Mouse (Mus musculus): Measurements from ENCODE around the gene Slc41a2. TPM values are rescaled to one million over a fixed set of nuclear protein-coding genes. Genes with fewer than 3 reads are reported as not detected.

The Slc41a2 gene
- polyA plus RNA-seq, 1 experiment from 2014 or later = 0.27 TPM

DNA sequence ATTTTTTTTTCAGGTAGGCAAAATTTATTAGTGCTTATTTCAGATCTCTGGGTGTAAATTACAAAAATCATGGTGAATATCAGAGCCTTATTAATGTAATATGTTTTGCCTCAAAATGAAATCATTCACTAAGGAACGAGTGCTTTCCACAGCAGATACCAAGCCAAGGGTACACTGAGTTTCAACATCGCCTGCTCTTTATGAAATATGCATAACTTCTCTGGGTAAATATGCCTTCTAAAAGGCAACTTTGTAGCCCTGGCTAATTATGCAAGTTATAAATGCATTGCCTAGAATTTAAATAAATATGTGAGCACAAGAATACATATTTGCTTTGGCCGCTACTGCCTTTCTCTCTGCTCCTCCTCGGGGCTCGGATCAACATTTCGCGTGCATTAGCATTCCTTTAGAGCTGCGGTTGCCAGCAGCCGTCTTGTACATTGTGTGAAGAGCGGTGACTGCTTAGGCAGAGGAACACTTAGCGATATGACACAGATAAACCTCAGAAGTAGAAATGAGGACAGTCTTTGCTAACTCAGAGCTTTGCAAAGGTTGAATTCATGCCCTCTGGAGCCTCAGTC, 95.5 kb downstream of the Slc41a2 start:
- no peak overlapping the region for H3K4me3 ChIP-seq
- no peak for DNase-seq (ENCODE audit: low spot score)
- H3K27ac ChIP-seq (replicated peaks) = no peak overlapping the region
- peaks cover 12% of the 10 kb centered on the region for H3K4me1 ChIP-seq
- no peaks in the 10 kb centered on the region for H3K36me3 ChIP-seq (replicated peaks)
- peaks cover 51% of the 10 kb centered on the region for H3K27me3 ChIP-seq (replicated peaks; ENCODE audit: low read depth, poor library complexity, severe bottlenecking)
- WGBS = 68% methylated on average over 11 of the region's 11 CpGs
- no peaks in the 10 kb centered on the region for H3K9me3 ChIP-seq

DNA sequence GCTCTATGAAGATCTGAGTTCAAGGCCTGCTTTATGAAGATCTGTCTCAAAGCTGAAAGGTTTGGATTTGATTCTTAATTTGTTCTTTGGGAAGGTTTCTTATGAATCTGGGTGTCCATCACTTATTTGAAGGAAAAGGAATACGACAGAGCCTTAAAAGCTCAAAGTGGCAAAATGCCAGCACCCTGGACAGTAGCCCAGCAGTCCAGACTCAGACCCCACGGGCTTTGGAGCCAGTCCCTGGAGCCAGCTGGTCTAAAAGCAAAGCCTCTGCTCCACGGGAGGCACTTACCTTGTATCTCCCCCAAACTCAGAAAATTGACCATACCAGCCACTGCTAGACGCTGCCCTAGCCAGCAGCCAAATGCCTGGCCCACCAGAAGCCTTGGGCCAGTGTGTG, 103.3 kb downstream of the Slc41a2 start:
- DNase-seq (ENCODE audit: low spot score) = no peak
- WGBS = 64% methylated on average over 4 of the region's 4 CpGs
- peaks cover 9% of the 10 kb centered on the region; the same call in 1 of the 2 replicates for H3K27me3 ChIP-seq (replicated peaks; ENCODE audit: low read depth, poor library complexity, severe bottlenecking)
- no peak overlapping the region for H3K4me3 ChIP-seq
- H3K4me1 ChIP-seq = peaks cover 8% of the 10 kb centered on the region
- no peak overlapping the region for H3K27ac ChIP-seq (replicated peaks)
- no peaks in the 10 kb centered on the region for H3K36me3 ChIP-seq (replicated peaks)
- H3K9me3 ChIP-seq = no peaks in the 10 kb centered on the region

DNA sequence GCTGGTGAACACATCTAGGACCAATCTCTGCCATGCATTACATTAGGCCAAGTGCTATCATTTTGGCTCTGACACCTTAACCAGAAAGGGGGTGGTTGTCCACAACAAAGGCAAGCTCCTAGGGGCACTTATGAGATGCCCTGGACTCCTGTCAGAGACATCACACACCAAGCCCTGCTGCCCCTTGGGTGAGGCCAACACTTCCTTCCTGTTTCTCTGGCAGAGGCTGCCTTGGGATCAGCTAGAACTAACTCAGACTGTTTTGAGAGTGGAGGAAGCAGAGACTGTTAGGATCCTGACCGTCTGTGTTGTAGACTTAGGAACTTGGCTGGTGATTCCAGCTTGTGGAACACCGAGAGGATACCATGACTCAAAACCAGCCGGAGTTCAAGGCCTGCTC, 103.7 kb downstream of the Slc41a2 start:
- 90% methylated on average over 3 of the region's 3 CpGs for WGBS
- H3K27me3 ChIP-seq (replicated peaks; ENCODE audit: low read depth, poor library complexity, severe bottlenecking) = peaks cover 4% of the 10 kb centered on the region; the same call in 1 of the 2 replicates
- no peaks in the 10 kb centered on the region for H3K36me3 ChIP-seq (replicated peaks)
- H3K9me3 ChIP-seq = no peaks in the 10 kb centered on the region
- peaks cover 8% of the 10 kb centered on the region for H3K4me1 ChIP-seq
- no peak overlapping the region for H3K27ac ChIP-seq (replicated peaks)
- no peak for DNase-seq (ENCODE audit: low spot score)
- H3K4me3 ChIP-seq = no peak overlapping the region

DNA sequence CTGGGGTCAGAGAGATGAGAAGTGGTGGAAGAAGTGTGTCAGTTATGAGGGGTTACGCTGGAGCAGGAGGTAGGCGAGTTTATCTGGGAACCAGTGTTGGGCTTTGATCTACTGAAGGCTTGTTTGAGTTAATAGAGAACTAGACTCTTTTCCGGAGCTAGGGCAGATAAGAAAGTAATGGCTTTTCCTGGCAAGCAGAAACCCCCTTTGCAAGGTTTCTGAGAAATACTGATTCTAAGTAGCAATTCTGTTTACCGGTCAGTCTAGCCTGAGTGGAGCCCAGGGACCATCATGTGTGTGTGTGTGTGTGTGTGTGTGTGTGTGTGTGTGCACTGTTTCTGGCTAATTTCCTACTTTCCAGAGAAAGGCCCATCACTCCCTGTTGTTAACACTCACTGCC, 109.1 kb downstream of the Slc41a2 start:
- WGBS = 92% methylated on average over 4 of the region's 4 CpGs
- Histone ChIP-seq H3K27me3 (replicated peaks; ENCODE audit: low read depth, poor library complexity, severe bottlenecking) (no peaks in the 10 kb centered on the region), H3K9me3 (no peaks in the 10 kb centered on the region), H3K4me1 (no peaks in the 10 kb centered on the region), H3K4me3 (no peak overlapping the region), H3K27ac (replicated peaks) (no peak overlapping the region), H3K36me3 (replicated peaks) (no peaks in the 10 kb centered on the region)
- DNase-seq (ENCODE audit: low spot score) = no peak

DNA sequence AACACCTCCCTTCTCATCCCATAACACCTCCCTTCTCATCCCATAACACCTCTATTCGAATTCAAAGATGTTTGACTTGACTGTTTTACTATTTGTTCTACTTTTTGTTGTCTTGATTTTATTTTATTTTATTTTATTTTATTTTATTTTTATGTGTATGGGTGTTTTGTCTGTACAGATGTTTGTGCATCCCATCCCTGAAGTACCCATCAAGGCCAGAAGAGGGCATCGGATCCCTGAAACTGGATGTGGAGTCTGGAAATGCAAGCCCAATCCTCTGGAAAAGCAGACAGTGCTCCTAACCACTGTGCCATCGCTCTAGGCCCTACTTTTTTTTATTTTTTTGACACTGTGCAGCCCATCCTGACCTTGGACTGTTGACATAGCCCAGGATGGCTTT, 112.7 kb downstream of the Slc41a2 start:
- WGBS = 36% methylated on average over 3 of the region's 3 CpGs
- Histone ChIP-seq H3K27me3 (replicated peaks; ENCODE audit: low read depth, poor library complexity, severe bottlenecking) (no peaks in the 10 kb centered on the region), H3K4me1 (no peaks in the 10 kb centered on the region), H3K9me3 (no peaks in the 10 kb centered on the region), H3K27ac (replicated peaks) (no peak overlapping the region), H3K4me3 (no peak overlapping the region), H3K36me3 (replicated peaks) (no peaks in the 10 kb centered on the region)
- DNase-seq (ENCODE audit: low spot score) = peak; percentile 64

DNA sequence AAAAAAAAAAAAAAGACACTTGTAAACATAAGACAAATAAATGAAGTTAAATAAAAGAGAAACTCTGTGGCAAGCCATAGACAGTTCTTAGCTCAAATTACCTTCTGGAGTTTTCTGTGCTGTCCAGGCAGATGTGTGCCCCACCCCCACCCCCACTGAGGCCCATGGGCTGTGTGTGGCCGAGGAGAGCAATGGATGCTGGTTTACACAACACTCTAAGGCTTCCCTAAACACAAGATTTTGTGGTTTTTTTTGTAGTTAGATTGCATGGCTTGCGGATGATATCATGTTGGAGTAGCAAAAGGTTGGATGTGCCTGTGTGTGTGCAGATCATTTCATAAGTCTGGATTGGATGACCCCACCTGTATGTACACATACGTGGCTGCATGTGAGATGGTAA, 116.8 kb downstream of the Slc41a2 start:
- no peak for DNase-seq (ENCODE audit: low spot score)
- Histone ChIP-seq H3K4me1 (peaks cover 3% of the 10 kb centered on the region; the same call in 1 of the 2 replicates), H3K27me3 (replicated peaks; ENCODE audit: low read depth, poor library complexity, severe bottlenecking) (no peaks in the 10 kb centered on the region; the same call in 1 of the 2 replicates), H3K4me3 (no peak overlapping the region), H3K9me3 (no peaks in the 10 kb centered on the region), H3K27ac (replicated peaks) (no peak overlapping the region), H3K36me3 (replicated peaks) (no peaks in the 10 kb centered on the region)
- 86% methylated on average over 3 of the region's 3 CpGs for WGBS

DNA sequence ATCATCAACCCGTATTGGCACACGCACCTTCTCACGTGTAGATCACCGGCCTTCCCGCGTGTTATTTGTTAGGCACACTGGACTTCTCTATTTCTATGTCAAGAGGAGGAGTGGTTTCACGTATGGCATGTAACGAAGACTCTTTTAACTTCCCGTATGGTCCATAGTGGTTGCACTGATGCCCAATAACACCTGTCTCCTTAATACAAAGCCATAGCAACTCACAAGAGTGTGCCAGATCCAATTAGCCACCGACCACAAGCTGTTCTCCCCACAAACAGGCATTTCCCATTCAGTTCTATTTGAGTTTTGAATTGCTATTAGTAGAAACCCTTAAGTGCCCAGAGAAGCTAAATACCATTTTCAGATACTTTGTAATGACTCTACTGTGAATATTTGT, 117.5 kb downstream of the Slc41a2 start:
- Histone ChIP-seq H3K27me3 (replicated peaks; ENCODE audit: low read depth, poor library complexity, severe bottlenecking) (no peaks in the 10 kb centered on the region; the same call in 1 of the 2 replicates), H3K36me3 (replicated peaks) (no peaks in the 10 kb centered on the region), H3K27ac (replicated peaks) (no peak overlapping the region), H3K9me3 (no peaks in the 10 kb centered on the region), H3K4me3 (no peak overlapping the region), H3K4me1 (peaks cover 3% of the 10 kb centered on the region; the same call in 1 of the 2 replicates)
- DNase-seq (ENCODE audit: low spot score) = no peak
- WGBS = 88% methylated on average over 10 of the region's 10 CpGs

DNA sequence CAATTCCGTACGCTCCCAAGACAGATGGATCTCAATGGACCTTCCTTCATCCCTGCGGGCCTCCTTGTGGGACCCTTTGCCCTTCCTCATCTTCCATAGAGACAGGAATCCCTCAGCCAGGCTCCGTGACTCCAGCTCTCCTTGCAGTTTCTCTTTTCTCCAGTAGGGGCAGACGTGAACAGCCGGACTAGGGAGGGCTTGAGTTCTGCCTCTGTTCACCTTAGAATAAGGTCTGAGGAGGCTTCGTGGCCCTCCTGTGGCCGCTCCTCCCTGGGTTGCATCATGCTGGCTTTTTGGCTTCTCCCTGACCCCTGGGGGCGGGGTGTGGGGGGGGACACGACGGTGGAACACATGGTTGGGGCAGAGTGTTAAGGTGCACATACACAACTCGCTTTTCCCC, 118.0 kb downstream of the Slc41a2 start:
- Histone ChIP-seq H3K4me3 (no peak overlapping the region), H3K4me1 (peaks cover 3% of the 10 kb centered on the region; the same call in 1 of the 2 replicates), H3K36me3 (replicated peaks) (no peaks in the 10 kb centered on the region), H3K27ac (replicated peaks) (no peak overlapping the region), H3K27me3 (replicated peaks; ENCODE audit: low read depth, poor library complexity, severe bottlenecking) (no peaks in the 10 kb centered on the region; the same call in 1 of the 2 replicates), H3K9me3 (no peaks in the 10 kb centered on the region)
- peak; percentile 77 for DNase-seq (ENCODE audit: low spot score)
- WGBS = 26% methylated on average over 12 of the region's 12 CpGs

DNA sequence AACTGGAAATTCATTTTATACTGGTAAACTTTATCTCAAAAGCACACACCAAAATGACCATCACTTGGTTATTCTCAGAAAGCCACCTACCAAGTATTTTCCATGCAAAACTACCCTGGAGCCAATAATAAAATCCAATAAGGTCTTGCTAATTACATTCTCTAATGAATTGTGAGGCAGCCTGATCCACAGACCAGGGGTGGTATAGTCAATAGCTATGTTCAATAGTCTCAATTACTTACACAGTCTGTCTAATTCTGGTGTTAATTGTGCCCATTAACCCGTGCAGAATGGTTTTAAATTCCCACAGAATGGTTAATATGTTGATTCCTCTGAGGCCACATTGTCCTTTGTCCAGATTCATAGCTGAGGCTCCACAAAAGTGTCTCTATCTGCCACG, 118.9 kb downstream of the Slc41a2 start:
- Histone ChIP-seq H3K27me3 (replicated peaks; ENCODE audit: low read depth, poor library complexity, severe bottlenecking) (no peaks in the 10 kb centered on the region; the same call in 1 of the 2 replicates), H3K9me3 (no peaks in the 10 kb centered on the region), H3K36me3 (replicated peaks) (no peaks in the 10 kb centered on the region), H3K4me1 (peaks cover 3% of the 10 kb centered on the region; the same call in 1 of the 2 replicates), H3K4me3 (no peak overlapping the region), H3K27ac (replicated peaks) (no peak overlapping the region)
- DNase-seq (ENCODE audit: low spot score) = no peak
- WGBS = 63% methylated on average over 2 of the region's 2 CpGs

DNA sequence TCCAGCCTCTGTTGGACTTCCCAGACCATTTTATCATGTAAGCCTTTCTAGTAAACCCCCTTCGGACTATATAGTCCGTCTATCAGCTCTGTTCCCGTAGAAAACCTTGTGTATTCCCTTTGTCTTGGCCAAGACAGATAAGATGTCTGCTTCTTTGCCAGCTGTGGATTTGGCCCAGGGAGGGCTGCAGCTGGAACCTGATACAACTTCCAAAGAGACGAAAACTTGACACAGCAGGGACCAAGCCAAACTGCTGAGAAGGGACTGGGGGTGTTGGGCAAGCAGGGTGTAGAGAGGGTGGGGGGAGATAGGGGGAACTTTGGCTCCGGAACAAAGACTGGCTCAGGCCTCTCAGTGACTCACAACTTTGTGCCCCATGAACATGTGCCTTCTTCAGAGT, 120.4 kb downstream of the Slc41a2 start:
- H3K4me3 ChIP-seq = no peak overlapping the region
- DNase-seq (ENCODE audit: low spot score) = no peak
- H3K27me3 ChIP-seq (replicated peaks; ENCODE audit: low read depth, poor library complexity, severe bottlenecking) = no peaks in the 10 kb centered on the region; the same call in 1 of the 2 replicates
- no peak overlapping the region for H3K27ac ChIP-seq (replicated peaks)
- H3K4me1 ChIP-seq = peaks cover 6% of the 10 kb centered on the region
- H3K36me3 ChIP-seq (replicated peaks) = no peaks in the 10 kb centered on the region
- no peaks in the 10 kb centered on the region for H3K9me3 ChIP-seq
- 72% methylated on average over 5 of the region's 5 CpGs for WGBS

DNA sequence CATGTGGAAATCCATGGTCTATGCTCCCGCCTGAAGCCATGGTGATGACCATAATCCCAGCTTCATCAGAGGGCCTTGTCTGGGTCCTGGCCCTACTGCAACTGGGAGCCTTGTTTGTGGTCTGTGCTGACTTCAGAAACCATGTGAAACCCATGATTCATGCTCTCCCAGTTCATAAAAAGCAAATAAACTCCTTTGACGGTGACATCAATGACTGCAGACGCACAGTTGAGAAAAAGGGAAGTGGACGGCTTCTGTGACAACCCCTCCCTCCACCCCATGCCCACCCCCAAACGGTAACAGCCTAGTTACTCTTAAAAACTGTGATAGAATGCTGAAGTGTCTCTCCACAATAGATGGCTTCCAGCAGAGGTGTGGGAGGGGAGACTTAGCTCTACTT, 122.1 kb downstream of the Slc41a2 start:
- 80% methylated on average over 5 of the region's 5 CpGs for WGBS
- H3K27ac ChIP-seq (replicated peaks) = no peak overlapping the region
- no peaks in the 10 kb centered on the region for H3K36me3 ChIP-seq (replicated peaks)

DNA sequence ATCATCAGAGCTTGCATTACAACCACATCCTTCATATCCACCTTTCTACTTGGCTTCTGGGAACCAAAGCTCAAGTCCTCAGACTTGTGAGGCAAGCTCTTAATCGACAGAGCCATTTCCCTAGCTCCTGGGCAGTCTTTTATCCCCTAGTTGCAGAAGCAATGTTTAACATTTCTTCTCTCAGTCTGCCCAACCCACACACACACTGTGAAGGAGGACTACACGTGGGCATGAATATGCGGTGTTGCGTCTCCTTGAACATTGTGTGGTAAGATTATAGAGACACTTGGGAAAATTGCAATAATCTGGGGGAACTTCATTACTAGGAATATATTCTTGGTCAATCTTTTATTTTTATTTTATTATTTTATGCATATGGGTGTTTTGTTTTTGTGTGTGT, 125.1 kb downstream of the Slc41a2 start:
- WGBS = 89% methylated on average over 4 of the region's 4 CpGs
- Histone ChIP-seq H3K4me3 (no peak overlapping the region), H3K27ac (replicated peaks) (no peak overlapping the region)

More for the DNA sequence above, 122.1 kb downstream of the Slc41a2 start:
- Histone ChIP-seq H3K9me3 (no peaks in the 10 kb centered on the region), H3K4me3 (no peak overlapping the region), H3K4me1 (peaks cover 22% of the 10 kb centered on the region), H3K27me3 (replicated peaks; ENCODE audit: low read depth, poor library complexity, severe bottlenecking) (no peaks in the 10 kb centered on the region; the same call in 1 of the 2 replicates)
- no peak for DNase-seq (ENCODE audit: low spot score)

DNA sequence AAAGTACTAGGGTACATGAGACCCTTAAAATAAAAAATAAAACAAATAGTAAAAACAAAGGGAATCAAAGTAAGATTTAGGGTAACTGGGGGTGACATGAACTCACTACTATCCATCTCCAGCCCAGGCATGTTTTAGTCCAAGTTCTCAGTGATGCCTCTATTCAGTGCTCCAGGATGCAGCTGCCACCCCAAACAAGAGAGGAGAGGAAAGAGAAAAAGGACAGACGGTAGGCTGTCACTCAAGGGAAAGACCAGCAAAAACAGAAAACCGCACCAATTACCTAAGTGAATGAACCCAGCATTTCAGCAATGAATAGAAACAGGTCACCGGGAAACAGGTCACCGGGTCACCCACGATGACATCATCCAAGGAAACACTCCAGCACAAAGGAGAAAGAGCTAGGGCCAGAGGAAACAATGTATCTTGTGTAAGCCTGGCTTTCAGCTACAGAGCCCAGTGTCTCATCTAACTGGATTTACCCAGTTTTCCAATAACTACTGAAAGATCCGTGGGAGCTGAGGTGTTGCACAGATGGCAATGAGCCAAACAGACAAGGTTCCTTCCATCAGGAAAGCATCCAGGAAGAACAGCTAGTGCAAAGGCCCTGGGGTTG, 126.6 kb downstream of the Slc41a2 start:
- 27% methylated on average over 6 of the region's 6 CpGs for WGBS
- Histone ChIP-seq H3K9me3 (no peaks in the 10 kb centered on the region), H3K27ac (replicated peaks) (peak overlapping the region; percentile 60; the same call in 1 of the 2 replicates), H3K4me1 (peaks cover 41% of the 10 kb centered on the region), H3K27me3 (replicated peaks; ENCODE audit: low read depth, poor library complexity, severe bottlenecking) (no peaks in the 10 kb centered on the region), H3K36me3 (replicated peaks) (no peaks in the 10 kb centered on the region), H3K4me3 (no peak overlapping the region)
- peak; percentile 43 for DNase-seq (ENCODE audit: low spot score)

More for the DNA sequence above, 125.1 kb downstream of the Slc41a2 start:
- no peak for DNase-seq (ENCODE audit: low spot score)
- Histone ChIP-seq H3K4me1 (peaks cover 42% of the 10 kb centered on the region), H3K9me3 (no peaks in the 10 kb centered on the region), H3K27me3 (replicated peaks; ENCODE audit: low read depth, poor library complexity, severe bottlenecking) (no peaks in the 10 kb centered on the region; the same call in 1 of the 2 replicates), H3K36me3 (replicated peaks) (no peaks in the 10 kb centered on the region)
